In genomic region chr13:100603031-100603737, GRCm38 (mm10) we compare ENCODE assay signal across 31 mouse cellular contexts. TPM values are rescaled to one million over a fixed set of nuclear protein-coding genes. Genes with fewer than 3 reads are reported as not detected.
DNase-seq lines count a peak whose midpoint lies in the region; ATAC-seq and TF ChIP-seq lines count a peak whose summit lies in the region.
"Had no signal": no experiment of that assay in that cellular context is flagged by ENCODE, and none has a peak within 500 bp of the region (broad histone marks: within the 10 kb centered on the region; RNA-seq: fewer than 3 reads in every experiment).

No protein-coding gene starts in this region.

- H3K4me1 ChIP-seq in kidney, embryonic 15.5 days = no peaks in the 10 kb centered on the region
- 0 out of 2 replicates have a peak, but pooled peaks cover 5% of the 10 kb centered on the region for H3K4me1 ChIP-seq in intestine, postnatal 0 days (replicated peaks; ENCODE audit: control insufficient read depth, insufficient read depth, low read length)
- peaks cover 11% of the 10 kb centered on the region for H3K4me1 ChIP-seq in liver, embryonic 15.5 days (replicated peaks)
- H3K4me1 ChIP-seq: embryonic facial prominence, embryonic 15.5 days; forebrain, embryonic 12.5 days; limb, embryonic 15.5 days; midbrain, embryonic 13.5 days; neural tube, embryonic 13.5 days had no signal

- ATAC-seq in kidney, embryonic 15.5 days (replicated peaks; ENCODE audit: low FRiP score) = no peak
- ATAC-seq in intestine, postnatal 0 days = no peak
- ATAC-seq in liver, embryonic 15.5 days (ENCODE audit: insufficient read depth) = no peak
- ATAC-seq: activated CD4-positive, CD25-positive, alpha-beta regulatory T cell, adult 4 months; forebrain, postnatal 0 days; midbrain, embryonic 13.5 days had no signal

- peak; percentile 77 for DNase-seq in heart, adult 11 months
- no peak for DNase-seq in heart, postnatal 14 days
- DNase-seq in kidney, postnatal 25 days = no peak
- no peak for DNase-seq in gastrocnemius, postnatal 10 days
- DNase-seq in adrenal gland, postnatal 36 days = no peak
- DNase-seq: adrenal gland, adult 8-10 months; cerebellum, adult 8-10 months; cerebellum, postnatal 25 days; forebrain, postnatal 0 days; gastrocnemius, postnatal 14 days; layer of hippocampus, postnatal 36 days; lung, postnatal 10 days; thymus, postnatal 4 days had no signal

- no peak for TF ChIP-seq CTCF in intestine, postnatal 0 days (IDR thresholded peaks at IDR 0.05; ENCODE audit: low read depth)

- peak overlapping the region; percentile 54; the same call in 1 of the 2 replicates for H3K27ac ChIP-seq in kidney, embryonic 15.5 days
- H3K27ac ChIP-seq in intestine, postnatal 0 days (ENCODE audit: low read depth, low read length) = peak overlapping the region; percentile 74
- peak overlapping the region; percentile 58 for H3K27ac ChIP-seq in liver, embryonic 15.5 days (replicated peaks)
- H3K27ac ChIP-seq: embryonic facial prominence, embryonic 10.5 days; embryonic facial prominence, embryonic 15.5 days; forebrain, embryonic 12.5 days; hindbrain, embryonic 14.5 days; layer of hippocampus, adult 2 months; limb, embryonic 10.5 days; limb, embryonic 15.5 days; midbrain, embryonic 13.5 days; neural tube, embryonic 13.5 days had no signal

- intact Hi-C loops in heart, postnatal 14 days (cut with DNase I) = no loop called here

- no peak overlapping the region for H3K9ac ChIP-seq in kidney, embryonic 15.5 days
- H3K9ac ChIP-seq in intestine, postnatal 0 days (ENCODE audit: low read depth, low read length) = no peak overlapping the region
- no peak overlapping the region for H3K9ac ChIP-seq in liver, embryonic 15.5 days
- H3K9ac ChIP-seq: embryonic facial prominence, embryonic 15.5 days; forebrain, embryonic 12.5 days; forebrain, postnatal 0 days; heart, embryonic 12.5 days; hindbrain, embryonic 14.5 days; limb, embryonic 15.5 days; midbrain, embryonic 13.5 days; neural tube, embryonic 13.5 days had no signal

- no peak overlapping the region for H3K4me3 ChIP-seq in kidney, embryonic 15.5 days (replicated peaks)
- H3K4me3 ChIP-seq in intestine, postnatal 0 days (ENCODE audit: low read depth, low read length) = no peak overlapping the region
- no peak overlapping the region for H3K4me3 ChIP-seq in liver, embryonic 15.5 days (replicated peaks)
- H3K4me3 ChIP-seq: embryonic facial prominence, embryonic 10.5 days; embryonic facial prominence, embryonic 15.5 days; forebrain, embryonic 12.5 days; heart, embryonic 12.5 days; layer of hippocampus, adult 2 months; limb, embryonic 10.5 days; limb, embryonic 15.5 days; midbrain, embryonic 13.5 days; neural tube, embryonic 13.5 days had no signal

- H3K27me3 ChIP-seq in kidney, embryonic 15.5 days = no peaks in the 10 kb centered on the region
- H3K27me3 ChIP-seq in intestine, postnatal 0 days (replicated peaks; ENCODE audit: control insufficient read depth, insufficient read depth, low read length) = no peaks in the 10 kb centered on the region
- no peaks in the 10 kb centered on the region for H3K27me3 ChIP-seq in liver, embryonic 15.5 days
- H3K27me3 ChIP-seq: CH12.LX; embryonic facial prominence, embryonic 15.5 days; forebrain, embryonic 12.5 days; heart, embryonic 12.5 days; limb, embryonic 15.5 days; midbrain, embryonic 13.5 days; neural tube, embryonic 13.5 days had no signal

- H3K9me3 ChIP-seq in kidney, embryonic 15.5 days (replicated peaks) = no peaks in the 10 kb centered on the region; the same call in 1 of the 2 replicates
- H3K9me3 ChIP-seq in intestine, postnatal 0 days (ENCODE audit: control insufficient read depth) = no peaks in the 10 kb centered on the region
- H3K9me3 ChIP-seq in liver, embryonic 15.5 days (replicated peaks) = no peaks in the 10 kb centered on the region
- H3K9me3 ChIP-seq: embryonic facial prominence, embryonic 10.5 days; embryonic facial prominence, embryonic 15.5 days; forebrain, embryonic 12.5 days; limb, embryonic 10.5 days; limb, embryonic 15.5 days; midbrain, embryonic 13.5 days; neural tube, embryonic 13.5 days had no signal

- H3K36me3 ChIP-seq in kidney, embryonic 15.5 days = peaks cover 10% of the 10 kb centered on the region; the same call in 1 of the 2 replicates
- H3K36me3 ChIP-seq in intestine, postnatal 0 days (ENCODE audit: control insufficient read depth, insufficient read depth) = peaks cover 15% of the 10 kb centered on the region; the same call in 1 of the 2 replicates
- no peaks in the 10 kb centered on the region for H3K36me3 ChIP-seq in liver, embryonic 15.5 days (replicated peaks)
- H3K36me3 ChIP-seq: embryonic facial prominence, embryonic 10.5 days; embryonic facial prominence, embryonic 15.5 days; forebrain, embryonic 12.5 days; heart, embryonic 12.5 days; limb, embryonic 10.5 days; limb, embryonic 15.5 days; midbrain, embryonic 13.5 days; neural tube, embryonic 13.5 days had no signal

- no peak overlapping the region for H3K4me2 ChIP-seq in kidney, embryonic 15.5 days
- H3K4me2 ChIP-seq in intestine, postnatal 0 days (replicated peaks; ENCODE audit: low read depth) = no peak overlapping the region
- H3K4me2 ChIP-seq in liver, embryonic 15.5 days = no peak overlapping the region
- H3K4me2 ChIP-seq: embryonic facial prominence, embryonic 15.5 days; forebrain, embryonic 12.5 days; heart, embryonic 12.5 days; hindbrain, embryonic 14.5 days; limb, embryonic 15.5 days; midbrain, embryonic 13.5 days; neural tube, embryonic 13.5 days had no signal

- WGBS in kidney, embryonic 15.5 days = 90% methylated on average over 10 of the region's 10 CpGs
- 88% methylated on average over 10 of the region's 10 CpGs for WGBS in intestine, postnatal 0 days
- 68% methylated on average over 10 of the region's 10 CpGs for WGBS in liver, embryonic 15.5 days (ENCODE audit: insufficient replicate concordance)

RNA-seq across cellular contexts. Expression of gene Marveld2, which starts 13.6 kb away (rescaled TPM):
- under 1 TPM; 0.29 to 0.50 TPM for total RNA-seq in heart, postnatal 14 days (2021)
- 14.0 and 15.3 TPM in 2 replicates for polyA plus RNA-seq in kidney, embryonic 15.5 days (2015; fragmentation: Nextera tagmentation; extraction: Ambion mirVana)
- polyA plus RNA-seq in intestine, postnatal 0 days (2015; fragmentation: Nextera tagmentation; extraction: Ambion mirVana) = 20.8 and 21.1 TPM in 2 replicates
- 7.3 and 8.8 TPM in 2 replicates for polyA plus RNA-seq in liver, embryonic 15.5 days (2015; fragmentation: Nextera tagmentation; extraction: Ambion mirVana)
- total RNA-seq in gastrocnemius, postnatal 10 days (2021) = 1 to 10 TPM; 1.2 TPM
- under 1 TPM; 0.56 to 0.76 TPM for total RNA-seq in adrenal gland, postnatal 36 days (2021)

RNA-seq across cellular contexts. Expression of gene Ak6, which starts 47.6 kb away (rescaled TPM):
- total RNA-seq in heart, postnatal 14 days (2021) = 10 to 100 TPM; 56.0 to 63.2 TPM
- 268 and 298 TPM in 2 replicates for polyA plus RNA-seq in kidney, embryonic 15.5 days (2015; fragmentation: Nextera tagmentation; extraction: Ambion mirVana)
- 143 and 156 TPM in 2 replicates for polyA plus RNA-seq in intestine, postnatal 0 days (2015; fragmentation: Nextera tagmentation; extraction: Ambion mirVana)
- polyA plus RNA-seq in liver, embryonic 15.5 days (2015; fragmentation: Nextera tagmentation; extraction: Ambion mirVana) = 141 and 145 TPM in 2 replicates
- 10 to 100 TPM; 66.7 to 71.5 TPM for total RNA-seq in gastrocnemius, postnatal 10 days (2021)
- 10 to 100 TPM; 68.9 to 84.4 TPM for total RNA-seq in adrenal gland, postnatal 36 days (2021)

RNA-seq across cellular contexts. Expression of gene Rad17, which starts 47.7 kb away (rescaled TPM):
- total RNA-seq in heart, postnatal 14 days (2021) = 10 to 100 TPM; 16.0 to 17.3 TPM
- polyA plus RNA-seq in kidney, embryonic 15.5 days (2015; fragmentation: Nextera tagmentation; extraction: Ambion mirVana) = 21.0 and 24.0 TPM in 2 replicates
- polyA plus RNA-seq in intestine, postnatal 0 days (2015; fragmentation: Nextera tagmentation; extraction: Ambion mirVana) = 10.3 and 11.1 TPM in 2 replicates
- 10.4 and 11.9 TPM in 2 replicates for polyA plus RNA-seq in liver, embryonic 15.5 days (2015; fragmentation: Nextera tagmentation; extraction: Ambion mirVana)
- 10 to 100 TPM; 11.0 to 11.7 TPM for total RNA-seq in gastrocnemius, postnatal 10 days (2021)
- 10 to 100 TPM; 21.0 to 22.7 TPM for total RNA-seq in adrenal gland, postnatal 36 days (2021)

RNA-seq across cellular contexts. Expression of gene Taf9, which starts 48.2 kb away (rescaled TPM):
- total RNA-seq in heart, postnatal 14 days (2021) = 10 to 100 TPM in 1 of 2 experiments, 1 to 10 TPM in 1; 8.9 to 11.4 TPM
- 13.7 and 13.9 TPM in 2 replicates for polyA plus RNA-seq in kidney, embryonic 15.5 days (2015; fragmentation: Nextera tagmentation; extraction: Ambion mirVana)
- polyA plus RNA-seq in intestine, postnatal 0 days (2015; fragmentation: Nextera tagmentation; extraction: Ambion mirVana) = 10.9 and 11.1 TPM in 2 replicates
- 10.7 and 12.4 TPM in 2 replicates for polyA plus RNA-seq in liver, embryonic 15.5 days (2015; fragmentation: Nextera tagmentation; extraction: Ambion mirVana)
- total RNA-seq in gastrocnemius, postnatal 10 days (2021) = 10 to 100 TPM; 10.8 to 12.9 TPM
- 10 to 100 TPM in 1 of 2 experiments, 1 to 10 TPM in 1; 8.3 to 15.4 TPM for total RNA-seq in adrenal gland, postnatal 36 days (2021)

RNA-seq across cellular contexts. Expression of gene Ocln, which starts 50.7 kb away (rescaled TPM):
- total RNA-seq in heart, postnatal 14 days (2021) = 1 to 10 TPM in 1 of 2 experiments, under 1 TPM in 1; 0.51 to 1.1 TPM
- 26.1 and 27.4 TPM in 2 replicates for polyA plus RNA-seq in kidney, embryonic 15.5 days (2015; fragmentation: Nextera tagmentation; extraction: Ambion mirVana)
- polyA plus RNA-seq in intestine, postnatal 0 days (2015; fragmentation: Nextera tagmentation; extraction: Ambion mirVana) = 44.5 and 49.4 TPM in 2 replicates
- 10.0 and 10.9 TPM in 2 replicates for polyA plus RNA-seq in liver, embryonic 15.5 days (2015; fragmentation: Nextera tagmentation; extraction: Ambion mirVana)
- total RNA-seq in gastrocnemius, postnatal 10 days (2021) = under 1 TPM; 0.54 to 0.78 TPM
- 10 to 100 TPM in 1 of 2 experiments, 1 to 10 TPM in 1; 6.7 to 14.4 TPM for total RNA-seq in adrenal gland, postnatal 36 days (2021)
- total RNA-seq: granulocyte monocyte progenitor cell, adult 5-6 weeks; megakaryocyte-erythroid progenitor cell, adult 5-6 weeks had no signal
- polyA plus RNA-seq: macrophage had no signal
